ENCODE assay signal across 8 mouse cellular contexts in genomic region chr9:28084273-28084726, GRCm38 (mm10).
DNase-seq lines count a peak whose midpoint lies in the region; ATAC-seq and TF ChIP-seq lines count a peak whose summit lies in the region.
"Had no signal": no experiment of that assay in that cellular context is flagged by ENCODE, and none has a peak within 500 bp of the region (broad histone marks: within the 10 kb centered on the region; RNA-seq: fewer than 3 reads in every experiment).

No protein-coding gene starts in this region.

- peak; percentile 9 for DNase-seq in left cerebral cortex, adult 11 months (ENCODE audit: low spot score)
- no peak for DNase-seq in left cerebral cortex, adult 18-20 months (ENCODE audit: low spot score in 2 of 2)
- no peak for DNase-seq in embryonic facial prominence, embryonic 10.5 days (ENCODE audit: low spot score)
- peak; percentile 26 for DNase-seq in hindbrain, embryonic 14.5 days (ENCODE audit: low spot score)
- DNase-seq in midbrain, postnatal 0 days (ENCODE audit: low spot score) = peak; percentile 36
- no peak for DNase-seq in ovary, adult 18-20 months (ENCODE audit: low spot score)
- DNase-seq in gastrocnemius, adult 18-20 months (ENCODE audit: low spot score) = no peak

- no peak overlapping the region for H3K9ac ChIP-seq in hindbrain, embryonic 14.5 days
- H3K9ac ChIP-seq in midbrain, postnatal 0 days (replicated peaks; ENCODE audit: low read length, poor library complexity, severe bottlenecking) = no peak overlapping the region
- H3K9ac ChIP-seq: limb, embryonic 15.5 days had no signal

- H3K36me3 ChIP-seq in embryonic facial prominence, embryonic 10.5 days (replicated peaks) = no peaks in the 10 kb centered on the region
- no peaks in the 10 kb centered on the region for H3K36me3 ChIP-seq in hindbrain, embryonic 14.5 days (replicated peaks; ENCODE audit: control insufficient read depth, insufficient read depth)
- no peaks in the 10 kb centered on the region for H3K36me3 ChIP-seq in midbrain, postnatal 0 days (ENCODE audit: insufficient read depth, low read length)
- H3K36me3 ChIP-seq: limb, embryonic 15.5 days had no signal

- H3K4me1 ChIP-seq in embryonic facial prominence, embryonic 10.5 days = peaks cover 15% of the 10 kb centered on the region
- peaks cover 10% of the 10 kb centered on the region for H3K4me1 ChIP-seq in hindbrain, embryonic 14.5 days (replicated peaks; ENCODE audit: control insufficient read depth, insufficient read depth, low read length)
- H3K4me1 ChIP-seq in midbrain, postnatal 0 days (ENCODE audit: insufficient read depth, low read length) = peaks cover 5% of the 10 kb centered on the region; the same call in 1 of the 2 replicates
- H3K4me1 ChIP-seq: limb, embryonic 15.5 days had no signal

- TF ChIP-seq CTCF in midbrain, postnatal 0 days (IDR thresholded peaks at IDR 0.05) = no peak

- no peak overlapping the region for H3K4me2 ChIP-seq in hindbrain, embryonic 14.5 days (replicated peaks)
- no peak overlapping the region for H3K4me2 ChIP-seq in midbrain, postnatal 0 days (ENCODE audit: low read depth, low read length, poor library complexity, severe bottlenecking)
- H3K4me2 ChIP-seq: limb, embryonic 15.5 days had no signal

- WGBS in embryonic facial prominence, embryonic 10.5 days = 18% methylated on average over 2 of the region's 2 CpGs
- WGBS in hindbrain, embryonic 14.5 days = 5% methylated on average over 2 of the region's 2 CpGs
- 10% methylated on average over 2 of the region's 2 CpGs for WGBS in midbrain, postnatal 0 days

- no peaks in the 10 kb centered on the region for H3K9me3 ChIP-seq in embryonic facial prominence, embryonic 10.5 days
- H3K9me3 ChIP-seq in hindbrain, embryonic 14.5 days (ENCODE audit: control insufficient read depth, low read length) = no peaks in the 10 kb centered on the region
- no peaks in the 10 kb centered on the region for H3K9me3 ChIP-seq in midbrain, postnatal 0 days (ENCODE audit: low read length)
- H3K9me3 ChIP-seq: limb, embryonic 15.5 days had no signal

- H3K4me3 ChIP-seq in embryonic facial prominence, embryonic 10.5 days = no peak overlapping the region
- no peak overlapping the region for H3K4me3 ChIP-seq in hindbrain, embryonic 14.5 days (replicated peaks; ENCODE audit: low read length)
- no peak overlapping the region for H3K4me3 ChIP-seq in midbrain, postnatal 0 days (ENCODE audit: low read depth, low read length)
- H3K4me3 ChIP-seq: limb, embryonic 15.5 days had no signal

- H3K27me3 ChIP-seq in embryonic facial prominence, embryonic 10.5 days (replicated peaks; ENCODE audit: low read depth, poor library complexity, severe bottlenecking) = no peaks in the 10 kb centered on the region
- no peaks in the 10 kb centered on the region for H3K27me3 ChIP-seq in hindbrain, embryonic 14.5 days (ENCODE audit: control insufficient read depth, insufficient read depth, low read length)
- no peaks in the 10 kb centered on the region for H3K27me3 ChIP-seq in midbrain, postnatal 0 days (ENCODE audit: insufficient read depth, low read length)

- H3K27ac ChIP-seq in embryonic facial prominence, embryonic 10.5 days (replicated peaks) = peak overlapping the region; percentile 54
- 0 out of 2 replicates have a peak overlapping the region, but pooled peaks have one; percentile 20 for H3K27ac ChIP-seq in hindbrain, embryonic 14.5 days
- no peak overlapping the region for H3K27ac ChIP-seq in midbrain, postnatal 0 days (ENCODE audit: low read depth, low read length)
- H3K27ac ChIP-seq: limb, embryonic 15.5 days had no signal

- ATAC-seq in hindbrain, embryonic 14.5 days (ENCODE audit: low FRiP score) = peak; percentile 46; the same call in 1 of the 2 replicates
- 0 out of 2 replicates have a peak, but pooled peaks have one; percentile 47 for ATAC-seq in midbrain, postnatal 0 days (ENCODE audit: low FRiP score)

Comparison
In these comparisons a context has a peak if more than half of its experiments do, and no peak if none do; other contexts are left out.
1. DNase-seq: peak in left cerebral cortex, adult 11 months (single experiment), hindbrain, embryonic 14.5 days (single experiment) and midbrain, postnatal 0 days (single experiment); none in left cerebral cortex, adult 18-20 months (0 of 2), embryonic facial prominence, embryonic 10.5 days (single experiment), ovary, adult 18-20 months (single experiment) and gastrocnemius, adult 18-20 months (single experiment).